In the genomic region with DNA sequence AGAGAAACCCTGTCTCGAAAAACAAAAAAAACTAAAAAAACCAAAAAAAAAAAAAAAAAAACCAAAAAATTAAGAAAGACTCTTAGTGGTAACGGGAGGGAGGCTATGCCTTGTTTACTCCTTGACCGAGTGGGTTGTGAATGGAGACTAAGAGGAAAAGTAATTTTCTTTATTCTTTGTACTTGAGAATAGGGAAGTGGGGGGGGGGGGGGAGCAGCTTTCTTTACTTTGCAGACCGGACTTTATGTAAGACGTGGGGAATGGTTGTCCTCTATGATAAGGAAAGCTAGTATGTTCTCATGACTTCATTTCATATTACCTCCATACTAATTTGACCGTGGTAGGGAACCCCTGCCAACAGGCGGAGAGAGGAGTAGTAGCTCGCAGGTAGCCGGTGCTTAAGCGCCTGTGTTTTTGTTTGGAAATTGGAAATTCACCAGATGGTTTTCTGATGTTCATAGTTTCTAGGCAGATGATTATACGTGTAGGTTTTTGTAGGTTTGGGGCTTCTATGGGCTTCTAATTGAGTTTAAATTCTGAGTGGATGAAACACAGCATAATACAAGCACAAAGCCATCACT, we compare ENCODE assay signal across 8 mouse cellular contexts. TPM values are rescaled to one million over a fixed set of nuclear protein-coding genes. Genes with fewer than 3 reads are reported as not detected.
A peak's percentile ranks its signal among the peaks of the same experiment; 100 is the strongest.
DNase-seq lines count a peak whose midpoint lies in the region; ATAC-seq and TF ChIP-seq lines count a peak whose summit lies in the region.

No protein-coding gene starts in this region.

- no peak for DNase-seq in kidney, postnatal 25 days
- no peak for DNase-seq in thymus, adult 18-20 months
- DNase-seq in retina, embryonic 14.5 days (ENCODE audit: low spot score): no peak
- DNase-seq in kidney, adult 9 months: no peak

- peaks cover 64% of the 10 kb centered on the region for H3K79me2 ChIP-seq in myocyte (ENCODE audit: control insufficient read depth, insufficient read depth)

- ATAC-seq in kidney, embryonic 15.5 days (replicated peaks; ENCODE audit: low FRiP score): no peak
- peak; percentile 13 for ATAC-seq in common myeloid progenitor, adult 5-6 weeks (replicated peaks; ENCODE audit: low read depth, poor library complexity, severe bottlenecking)
- no peak for ATAC-seq in intestine, embryonic 16.5 days

- H3K27ac ChIP-seq in kidney, embryonic 15.5 days: no peak overlapping the region
- H3K27ac ChIP-seq in intestine, embryonic 16.5 days (ENCODE audit: low read length): no peak overlapping the region; the same call in 1 of the 2 replicates

- H3K9me3 ChIP-seq in kidney, embryonic 15.5 days (replicated peaks): no peaks in the 10 kb centered on the region
- peaks cover 3% of the 10 kb centered on the region; the same call in 1 of the 2 replicates for H3K9me3 ChIP-seq in intestine, embryonic 16.5 days (ENCODE audit: control insufficient read depth, low read length)

- H3K9ac ChIP-seq in kidney, embryonic 15.5 days: peak overlapping the region; percentile 98; the same call in 1 of the 2 replicates
- H3K9ac ChIP-seq in intestine, embryonic 16.5 days (ENCODE audit: low read depth, low read length): peak overlapping the region; percentile 49

- no peaks in the 10 kb centered on the region for H3K36me3 ChIP-seq in kidney, embryonic 15.5 days
- no peaks in the 10 kb centered on the region for H3K36me3 ChIP-seq in intestine, embryonic 16.5 days (ENCODE audit: control insufficient read depth, insufficient read depth, low read length)
- H3K36me3 ChIP-seq in myocyte (ENCODE audit: control insufficient read depth, insufficient read depth): no peaks in the 10 kb centered on the region

- peak overlapping the region; percentile 77 for H3K4me3 ChIP-seq in kidney, embryonic 15.5 days (replicated peaks)
- H3K4me3 ChIP-seq in intestine, embryonic 16.5 days (ENCODE audit: low read length): peak overlapping the region; percentile 91
- H3K4me3 ChIP-seq in myocyte: peak overlapping the region; percentile 92

- no peak overlapping the region for H3ac ChIP-seq in myocyte (ENCODE audit: control insufficient read depth, insufficient read length)

- 42% methylated on average over 11 of the region's 11 CpGs for WGBS in kidney, embryonic 15.5 days
- 26% methylated on average over 11 of the region's 11 CpGs for WGBS in intestine, embryonic 16.5 days

- H3K4me2 ChIP-seq in kidney, embryonic 15.5 days: peak overlapping the region; percentile 64
- peak overlapping the region; percentile 63 for H3K4me2 ChIP-seq in intestine, embryonic 16.5 days (ENCODE audit: low read depth, low read length)
- peak overlapping the region; percentile 76 for H3K4me2 ChIP-seq in myocyte (ENCODE audit: low read depth)

- H3K27me3 ChIP-seq in kidney, embryonic 15.5 days: no peaks in the 10 kb centered on the region
- no peaks in the 10 kb centered on the region for H3K27me3 ChIP-seq in intestine, embryonic 16.5 days (replicated peaks; ENCODE audit: control insufficient read depth, insufficient read depth, low read length)
- no peaks in the 10 kb centered on the region for H3K27me3 ChIP-seq in myocyte (ENCODE audit: control insufficient read depth, insufficient read depth, insufficient read length)

- H3K4me1 ChIP-seq in kidney, embryonic 15.5 days: peaks cover 34% of the 10 kb centered on the region
- peaks cover 28% of the 10 kb centered on the region for H3K4me1 ChIP-seq in intestine, embryonic 16.5 days (ENCODE audit: control insufficient read depth, insufficient read depth, low read length)

- TF ChIP-seq POLR2A in myocyte (IDR thresholded peaks at IDR 0.05; ENCODE audit: insufficient read length, low read depth): no peak

TF ChIP-seq in myocyte, 11 proteins besides CTCF, POLR2A, EP300 and RAD21:
- no peak for TF ChIP-seq REST (IDR thresholded peaks at IDR 0.05; ENCODE audit: insufficient read depth, insufficient read length)
- no peak for TF ChIP-seq TCF3 (IDR thresholded peaks at IDR 0.05; ENCODE audit: insufficient read length, low read depth)
- no peak for TF ChIP-seq E2F4 (IDR thresholded peaks at IDR 0.05; ENCODE audit: insufficient read depth)
- TF ChIP-seq MYOD1 (IDR thresholded peaks at IDR 0.05; ENCODE audit: control insufficient read depth in 1 of 3, insufficient read length in 2 of 3, low read depth in 2 of 3): no peak
- TF ChIP-seq MAX (IDR thresholded peaks at IDR 0.05; ENCODE audit: low read depth): no peak
- TF ChIP-seq TCF12 (IDR thresholded peaks at IDR 0.05; ENCODE audit: insufficient read depth, poor library complexity, severe bottlenecking): no peak
- TF ChIP-seq POLR2AphosphoS2 (IDR thresholded peaks at IDR 0.05; ENCODE audit: insufficient read length, low read depth): no peak
- no peak for TF ChIP-seq MYOG (IDR thresholded peaks at IDR 0.05; ENCODE audit: control insufficient read depth in 1 of 3, insufficient read depth in 1 of 3, insufficient read length in 2 of 3, low read depth in 2 of 3)
- no peak for TF ChIP-seq SRF (IDR thresholded peaks at IDR 0.05; ENCODE audit: control insufficient read depth, insufficient read length, low read depth)
- no peak for TF ChIP-seq CEBPB (IDR thresholded peaks at IDR 0.05; ENCODE audit: insufficient read depth, poor library complexity, severe bottlenecking)
- no peak for TF ChIP-seq USF1 (IDR thresholded peaks at IDR 0.05; ENCODE audit: low read depth)
TF ChIP-seq in myocyte: peak in this region for 0.

RNA-seq across cellular contexts. Expression of a gene that starts 2.1 kb away (rescaled TPM):
- polyA plus RNA-seq in kidney, embryonic 15.5 days (2015; fragmentation: Nextera tagmentation; extraction: Ambion mirVana): 50.2 and 50.7 TPM in 2 replicates
- total RNA-seq in common myeloid progenitor, adult 5-6 weeks (2017): 203 and 226 TPM in 2 replicates
- polyA plus RNA-seq in intestine, embryonic 16.5 days (2015; fragmentation: Nextera tagmentation; extraction: Ambion mirVana): 26.6 and 29.5 TPM in 2 replicates
- 24.9 TPM for polyA plus RNA-seq in myocyte (2012; fragmentation: generic; extraction: Trizol)

RNA-seq across cellular contexts. Expression of a gene that starts 56.2 kb away (rescaled TPM):
- polyA plus RNA-seq in kidney, embryonic 15.5 days (2015; fragmentation: Nextera tagmentation; extraction: Ambion mirVana): 5.8 and 6.5 TPM in 2 replicates
- 0.34 and 0.46 TPM in 2 replicates for total RNA-seq in common myeloid progenitor, adult 5-6 weeks (2017)
- 5.5 TPM in 2 replicates for polyA plus RNA-seq in intestine, embryonic 16.5 days (2015; fragmentation: Nextera tagmentation; extraction: Ambion mirVana)
- 7.0 TPM for polyA plus RNA-seq in myocyte (2012; fragmentation: generic; extraction: Trizol)
